Mouse (Mus musculus) left cerebral cortex, adult 18-20 months (tissue): ENCODE data around the gene Mta1. TPM values are rescaled to one million over a fixed set of nuclear protein-coding genes. Genes with fewer than 3 reads are reported as not detected.

Source experiments
- DNase-seq, 2 experiments: peaks; one replicate each; pipeline ENCODE4 v3.0.0; 2021 to 2022; ENCODE audit warnings: low spot score in 2 of 2, mixed read lengths in 1 of 2
- total RNA-seq, 2 experiments: library from RNA; stranded (reverse); gene quantifications; 2 replicates each; pipeline ENCODE4 v1.2.3; 2021

Mta1 gene
- total RNA-seq, 2 experiments from 2014 or later = 71.5 to 71.9 TPM

DNA sequence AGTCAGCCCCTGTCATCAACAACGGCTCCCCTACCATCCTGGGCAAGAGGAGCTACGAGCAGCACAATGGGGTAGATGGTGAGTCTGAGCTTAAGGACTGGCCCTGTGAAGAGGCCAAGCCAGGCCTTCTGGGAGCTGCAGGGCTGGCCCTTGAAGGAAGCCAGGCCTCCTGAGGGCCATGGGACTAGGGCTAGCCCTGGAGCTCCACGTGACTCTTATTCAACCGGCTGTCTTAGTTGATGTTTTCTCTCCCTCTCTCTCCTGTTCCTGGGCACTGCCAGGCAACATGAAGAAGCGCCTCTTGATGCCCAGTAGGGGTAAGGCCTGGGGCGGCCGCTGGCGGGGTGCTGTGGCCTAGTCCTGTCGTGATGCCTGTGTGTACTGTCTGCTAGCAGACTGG lies 35.2 kb downstream of the Mta1 start:
- no peak for DNase-seq

DNA sequence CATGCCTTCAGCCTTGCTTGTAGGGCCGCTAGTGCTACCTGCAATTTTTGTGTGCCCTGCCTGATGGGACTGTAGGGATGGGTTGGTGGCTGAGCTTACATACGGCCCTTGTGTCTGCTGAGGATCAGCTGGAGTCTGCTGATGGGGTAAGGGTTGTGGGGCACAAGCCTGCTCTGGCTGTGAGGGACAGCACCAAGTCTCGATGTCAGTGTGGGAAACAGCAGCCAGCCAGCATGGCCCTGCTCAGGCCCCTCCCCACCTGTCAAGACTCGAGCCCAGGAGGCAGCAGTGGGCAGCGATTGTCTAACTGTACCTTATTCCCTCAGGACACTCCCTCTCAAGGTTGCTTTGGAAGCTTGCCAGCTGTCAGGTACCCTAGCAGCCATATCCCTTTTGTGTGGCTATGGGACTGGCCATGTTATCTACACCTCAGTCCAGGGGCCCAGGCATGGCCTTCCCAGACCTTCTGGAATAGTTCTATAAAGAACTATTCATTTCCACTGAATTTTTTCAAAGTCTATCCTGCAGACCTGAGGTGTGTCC lies 35.9 kb downstream of the Mta1 start:
- no peak for DNase-seq

DNA sequence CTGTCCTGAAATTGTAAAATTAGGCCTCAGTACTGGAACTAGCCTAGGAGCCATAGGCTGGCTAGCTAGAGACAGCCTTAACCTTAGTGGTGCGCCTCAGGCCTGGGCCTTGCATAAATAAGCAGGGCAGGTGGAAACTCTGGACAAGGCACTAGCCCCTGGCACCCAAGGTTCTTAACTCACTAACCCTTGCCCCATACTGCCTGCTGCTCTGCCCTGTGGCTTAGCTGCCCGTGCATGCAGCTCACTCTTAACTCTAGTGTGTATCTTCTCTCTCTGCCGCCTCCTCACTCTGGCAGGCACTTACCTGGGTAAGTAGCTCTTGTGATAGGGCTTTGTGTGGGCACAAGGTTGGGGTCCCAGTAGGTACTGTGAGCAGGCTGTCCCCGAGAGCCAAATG lies 36.4 kb downstream of the Mta1 start:
- DNase-seq = no peak

DNA sequence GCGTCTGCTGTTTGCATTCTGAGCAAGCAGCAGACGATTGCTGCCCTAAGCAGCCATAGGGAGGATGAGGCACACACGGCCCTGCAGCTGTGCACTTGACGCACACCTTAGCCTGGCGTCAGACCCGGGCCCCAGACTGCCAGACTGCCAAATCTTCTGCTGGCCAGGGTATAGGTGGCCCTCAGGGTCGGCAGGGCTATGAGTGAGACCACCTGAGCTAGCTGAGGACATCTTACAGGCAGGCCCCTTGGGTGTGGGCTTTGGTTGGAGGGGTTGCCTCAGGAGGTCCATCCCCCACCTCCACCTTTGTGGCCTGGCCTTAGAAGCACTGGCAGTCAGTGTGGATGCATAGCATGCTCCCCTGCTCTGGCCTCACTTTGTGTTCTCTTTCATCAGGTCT lies 37.3 kb downstream of the Mta1 start:
- no peak for DNase-seq

DNA sequence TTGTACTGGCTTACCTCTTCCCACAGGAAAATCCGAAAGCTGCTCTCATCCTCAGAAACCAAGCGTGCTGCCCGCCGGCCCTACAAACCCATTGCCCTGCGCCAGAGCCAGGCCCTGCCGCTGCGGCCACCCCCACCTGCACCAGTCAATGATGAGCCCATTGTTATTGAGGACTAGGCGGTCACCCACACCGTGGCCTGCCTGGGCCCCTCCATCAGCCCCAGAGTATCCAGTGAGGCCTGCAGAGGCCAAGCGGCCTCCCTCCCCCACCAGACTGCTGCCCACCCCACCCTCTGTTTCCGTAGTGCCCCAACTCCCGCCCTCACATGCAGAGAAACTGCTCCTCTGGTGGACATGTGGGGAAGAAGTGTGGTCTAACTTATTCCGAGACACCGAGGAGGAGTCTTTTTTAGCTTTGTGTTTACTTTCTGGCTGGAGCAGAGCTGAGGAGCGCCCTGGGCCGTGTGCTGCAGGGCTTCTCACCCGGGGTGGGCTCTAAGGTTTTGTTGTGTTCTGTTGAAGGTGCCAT lies 38.5 kb downstream of the Mta1 start:
- DNase-seq = no peak

DNA sequence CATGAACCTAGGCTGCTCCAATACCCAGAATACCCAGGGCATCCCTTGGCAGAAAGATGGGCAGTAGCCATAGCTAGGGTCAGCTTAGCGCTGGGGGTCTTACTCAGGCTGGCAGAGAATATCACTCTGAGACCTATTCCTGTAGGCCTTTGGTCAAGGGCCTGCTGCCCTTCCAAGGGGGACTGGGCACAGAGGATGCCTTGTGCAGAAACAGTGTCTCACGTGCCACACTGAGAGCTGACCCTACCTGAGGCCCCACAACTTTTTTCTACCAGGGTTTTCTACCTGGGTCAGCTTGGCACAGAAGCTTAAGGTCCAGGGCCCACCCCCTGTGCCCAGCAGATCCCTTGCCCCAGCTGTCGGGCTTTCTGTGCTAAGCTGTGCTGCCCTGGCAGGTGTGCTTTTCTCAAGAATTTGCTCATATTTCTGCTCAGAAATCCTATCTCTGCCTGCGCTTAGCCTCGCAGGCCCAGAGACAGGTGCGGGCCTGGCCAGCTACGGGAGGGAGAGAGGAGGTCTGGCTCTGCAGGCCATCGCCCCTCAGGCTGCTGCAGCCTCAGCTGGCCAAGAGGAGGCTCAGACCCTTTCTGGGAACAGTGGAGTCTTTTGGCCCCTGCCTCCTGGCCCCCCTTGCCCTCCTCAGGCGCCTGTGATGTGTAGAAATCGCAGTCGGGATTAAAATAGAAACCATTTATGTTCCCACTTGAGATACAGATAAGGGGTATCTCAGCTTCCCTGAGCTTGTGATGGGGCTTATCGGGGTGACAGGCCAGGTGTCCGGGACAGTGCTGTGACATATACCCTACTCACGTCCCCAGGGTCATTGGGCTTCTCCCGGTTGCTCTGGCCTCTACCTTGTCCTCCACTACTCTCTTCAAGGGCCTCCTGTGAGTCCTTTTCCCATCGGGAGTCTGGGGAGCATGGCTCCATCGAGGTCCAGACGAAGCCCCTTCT lies 39.5 kb downstream of the Mta1 start:
- no peak for DNase-seq

DNA sequence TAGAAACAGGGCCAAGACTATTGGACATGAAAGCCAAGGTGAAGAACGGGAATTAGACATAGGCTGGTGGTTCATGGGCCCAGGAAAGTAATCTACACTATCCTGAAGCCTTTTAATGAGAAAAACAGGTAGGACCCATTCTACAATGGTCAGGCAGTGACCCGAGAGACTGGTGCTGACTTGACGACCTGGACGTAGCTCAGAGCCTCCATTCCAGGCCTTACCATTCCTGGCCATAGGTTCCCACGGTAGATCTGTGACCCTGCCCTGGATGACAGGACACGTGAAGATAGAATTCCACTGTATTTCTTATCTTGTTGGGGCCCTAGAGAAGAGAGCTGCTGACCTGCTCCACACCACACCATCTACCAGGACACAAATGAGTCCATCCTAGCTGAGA lies 40.2 kb downstream of the Mta1 start:
- no peak for DNase-seq

DNA sequence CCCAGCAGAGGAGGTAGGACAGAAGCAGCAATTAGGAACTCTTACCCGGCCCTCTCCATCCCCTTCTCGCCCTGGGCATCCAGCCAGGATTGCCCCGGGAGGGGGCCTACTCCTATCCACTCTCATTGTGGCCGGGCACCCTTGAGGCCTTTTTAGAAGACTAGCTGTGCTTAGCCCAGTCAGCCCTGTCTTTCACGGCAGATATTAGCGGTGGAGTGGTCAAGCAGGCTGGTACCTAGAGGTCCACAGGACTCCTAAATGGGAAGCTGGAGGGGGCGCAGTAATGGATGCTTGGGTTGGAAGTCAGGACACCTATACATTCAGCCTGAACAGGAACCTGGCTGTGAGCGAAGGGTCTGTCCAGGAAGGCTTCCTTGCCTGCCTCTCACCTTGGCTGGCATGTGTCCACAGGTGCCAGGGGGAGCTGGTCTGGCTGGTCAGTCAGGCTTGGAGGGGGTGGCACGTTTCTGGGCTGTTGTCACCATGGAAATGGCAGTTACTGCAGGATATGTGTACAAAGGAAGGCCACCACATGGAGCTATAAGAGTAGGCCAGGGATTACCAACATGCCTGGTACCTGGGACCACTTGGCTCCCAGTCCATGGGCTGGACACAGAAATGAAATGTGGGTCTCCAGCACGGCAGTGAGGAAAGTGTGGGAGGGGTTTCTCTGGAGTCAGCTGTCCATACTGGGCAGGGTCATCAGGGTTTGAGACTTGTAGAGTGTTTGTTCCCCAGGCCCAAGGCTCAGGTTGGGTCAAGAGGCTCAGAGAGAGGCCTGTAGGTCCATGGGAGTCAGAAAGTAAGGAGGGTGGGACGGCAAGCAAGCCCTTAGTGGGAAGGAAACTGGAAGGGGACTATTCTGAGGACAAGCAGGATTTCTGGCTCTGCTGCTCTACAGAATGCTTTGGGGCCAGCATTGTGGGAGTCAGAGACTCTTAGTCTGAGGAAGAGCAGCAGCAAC lies 41.1 kb downstream of the Mta1 start:
- DNase-seq = no peak

DNA sequence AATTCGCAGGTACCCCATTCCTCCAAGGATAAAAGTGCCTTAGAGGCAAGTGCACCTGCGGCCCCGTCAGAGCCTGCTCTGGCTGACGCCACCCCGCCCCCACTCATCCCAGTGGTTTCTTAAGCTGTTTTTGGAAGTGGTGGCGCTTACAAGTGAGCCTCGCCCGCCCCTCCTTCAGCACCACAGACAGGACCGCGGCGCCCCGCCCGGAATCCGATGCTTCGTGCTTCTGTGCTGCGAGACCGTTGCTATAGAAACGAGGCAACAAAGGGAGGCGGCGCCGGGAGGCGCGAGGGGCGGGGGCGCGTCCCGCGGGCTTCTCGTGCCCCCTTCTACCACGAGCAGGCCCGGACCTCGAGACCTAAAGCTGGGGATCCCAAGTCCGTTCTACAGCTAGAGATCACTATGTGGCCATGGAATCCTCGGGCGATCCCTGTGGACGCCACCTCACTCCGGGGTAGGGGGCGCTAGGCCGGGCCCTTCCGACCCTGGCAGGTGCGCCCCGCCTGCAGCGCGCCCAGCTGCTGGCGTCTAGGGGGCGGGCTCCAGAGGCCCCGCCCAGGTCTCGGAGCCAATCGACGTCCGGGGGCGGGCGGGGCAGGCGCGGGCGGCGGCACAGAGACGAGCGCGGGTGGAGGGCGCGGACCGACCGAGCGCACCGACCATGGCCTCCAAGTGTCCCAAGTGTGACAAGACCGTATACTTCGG lies 42.0 kb downstream of the Mta1 start, which contains the start of gene Crip2:
Gene Crip2, plus strand, starts transcription at position 329 of the 708 bp plus-strand sequence.
- peak; percentile 86 to 93 for DNase-seq

DNA sequence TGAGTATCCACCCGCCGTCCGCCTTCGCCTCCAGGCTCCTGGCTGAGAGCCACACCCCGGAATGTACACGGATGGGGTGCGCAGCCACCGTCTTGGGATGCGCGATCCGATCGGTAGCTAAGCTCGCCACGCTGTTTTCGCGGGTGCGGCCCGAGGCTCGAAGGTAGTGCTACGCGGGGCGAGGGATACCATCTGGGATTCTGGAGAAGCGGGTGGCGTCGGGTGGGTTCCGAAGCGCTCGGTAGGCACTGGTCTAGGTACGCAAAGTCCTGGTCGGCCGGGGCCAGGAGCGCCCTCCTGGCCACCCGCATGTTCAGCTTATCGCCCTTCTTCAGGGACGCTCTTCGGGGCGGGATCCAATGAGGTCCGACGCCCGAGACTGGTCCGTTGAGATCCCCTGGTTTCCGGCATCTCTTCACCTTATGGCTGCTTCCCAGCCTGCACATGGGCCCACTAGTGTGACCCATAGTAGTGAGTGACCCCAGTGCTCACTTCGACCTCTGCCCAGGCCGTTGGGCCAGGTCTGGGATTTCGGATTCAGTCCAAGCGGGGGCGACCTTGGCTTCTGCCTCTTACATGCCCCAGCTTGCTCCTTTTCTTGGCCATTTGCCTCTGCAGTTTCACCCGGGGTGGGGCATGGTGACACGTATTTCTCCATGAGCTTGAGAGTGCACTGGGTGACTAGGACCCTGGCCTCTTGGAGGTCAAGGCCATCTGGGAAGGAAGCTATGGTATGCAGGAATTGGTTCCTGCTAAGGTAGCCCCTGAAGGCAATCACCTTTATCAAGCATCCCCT lies 42.7 kb downstream of the Mta1 start:
- DNase-seq = no peak

DNA sequence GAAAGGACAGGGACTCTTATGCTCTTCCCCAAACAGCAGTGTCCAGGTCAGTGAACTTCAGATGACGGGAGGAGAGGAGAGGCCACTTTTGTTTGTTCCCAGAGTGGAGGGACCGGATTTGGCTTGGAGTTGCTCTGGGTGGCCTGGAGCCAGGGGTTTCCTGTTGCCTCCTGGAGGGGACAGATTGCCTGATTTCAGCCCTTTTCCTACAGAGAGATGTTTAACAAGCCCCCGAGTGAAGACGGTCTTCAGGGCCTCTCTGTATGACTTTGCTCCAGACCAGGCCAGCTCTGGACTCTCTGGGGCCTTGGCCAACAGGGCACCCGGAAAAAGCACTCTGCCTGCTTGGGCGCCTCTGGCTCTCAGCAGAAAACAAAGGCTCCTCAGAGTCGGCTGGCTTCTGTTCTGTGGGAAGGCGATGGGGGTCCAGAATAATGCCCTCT lies 43.5 kb downstream of the Mta1 start:
- DNase-seq = peak in 1 of 2 experiments; percentile 48

DNA sequence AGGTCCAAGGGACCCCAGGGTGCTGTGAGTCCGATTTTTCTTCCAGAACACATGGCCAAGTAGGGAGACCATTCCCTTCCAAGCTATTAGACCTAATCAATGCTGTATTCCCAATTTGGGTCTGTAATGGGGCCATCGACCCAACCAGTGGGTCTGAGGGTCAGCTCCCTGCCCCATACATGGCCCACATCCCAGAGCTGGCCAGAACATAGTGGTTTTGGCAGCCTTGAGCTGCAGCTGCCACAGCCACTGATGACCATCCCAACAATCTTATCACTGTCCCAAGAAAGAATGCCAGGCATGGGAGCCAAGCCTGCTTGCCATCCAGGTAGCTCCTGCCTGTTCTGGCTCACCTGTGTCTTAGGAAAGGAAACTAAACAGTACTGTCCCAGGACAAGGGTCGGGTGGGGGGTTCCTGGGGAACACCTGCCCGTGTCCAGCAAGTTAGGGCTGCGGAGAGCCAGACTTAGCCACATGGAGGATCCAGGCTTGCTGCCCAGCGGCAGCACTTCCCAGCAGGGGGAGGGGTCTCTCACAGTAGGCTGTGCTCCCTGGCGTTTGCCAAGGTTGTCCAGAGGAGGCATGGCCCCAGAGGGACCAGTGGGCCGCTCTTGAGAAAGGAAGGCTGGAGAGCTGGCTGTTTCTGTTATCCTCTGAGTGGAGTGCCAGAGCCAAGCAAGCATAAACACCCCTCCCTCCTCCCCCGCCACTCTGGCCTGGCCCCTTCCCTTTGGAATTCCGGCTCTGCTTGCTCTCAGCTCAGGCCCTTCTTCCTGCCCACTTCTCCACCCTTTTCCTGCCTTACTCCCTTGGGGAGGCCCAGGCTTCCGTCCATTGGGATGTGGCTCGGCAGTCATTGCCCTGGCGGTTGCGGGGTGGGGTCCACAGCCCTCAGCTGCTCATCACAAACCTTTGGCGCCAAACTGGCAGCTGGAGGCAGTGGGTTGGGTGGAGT lies 44.2 kb downstream of the Mta1 start:
- peak in 1 of 2 experiments; percentile 42 for DNase-seq

DNA sequence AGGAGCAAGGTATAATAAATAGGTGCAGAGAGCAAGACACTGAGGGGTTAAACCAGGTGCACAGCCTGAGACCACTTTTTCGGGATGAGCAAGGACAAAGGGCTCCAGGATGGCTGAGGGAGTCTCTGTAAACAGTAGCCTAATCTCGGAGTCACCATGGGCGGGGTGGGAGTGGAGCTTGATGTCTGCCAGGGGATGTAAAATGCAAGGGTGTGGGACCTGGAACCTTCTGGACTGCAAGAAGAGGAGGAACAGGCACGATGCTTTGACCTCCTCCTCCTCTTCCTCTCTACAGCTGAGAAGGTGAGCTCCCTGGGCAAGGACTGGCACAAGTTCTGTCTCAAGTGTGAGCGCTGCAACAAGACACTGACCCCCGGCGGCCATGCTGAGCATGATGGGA lies 45.1 kb downstream of the Mta1 start:
- no peak for DNase-seq

DNA sequence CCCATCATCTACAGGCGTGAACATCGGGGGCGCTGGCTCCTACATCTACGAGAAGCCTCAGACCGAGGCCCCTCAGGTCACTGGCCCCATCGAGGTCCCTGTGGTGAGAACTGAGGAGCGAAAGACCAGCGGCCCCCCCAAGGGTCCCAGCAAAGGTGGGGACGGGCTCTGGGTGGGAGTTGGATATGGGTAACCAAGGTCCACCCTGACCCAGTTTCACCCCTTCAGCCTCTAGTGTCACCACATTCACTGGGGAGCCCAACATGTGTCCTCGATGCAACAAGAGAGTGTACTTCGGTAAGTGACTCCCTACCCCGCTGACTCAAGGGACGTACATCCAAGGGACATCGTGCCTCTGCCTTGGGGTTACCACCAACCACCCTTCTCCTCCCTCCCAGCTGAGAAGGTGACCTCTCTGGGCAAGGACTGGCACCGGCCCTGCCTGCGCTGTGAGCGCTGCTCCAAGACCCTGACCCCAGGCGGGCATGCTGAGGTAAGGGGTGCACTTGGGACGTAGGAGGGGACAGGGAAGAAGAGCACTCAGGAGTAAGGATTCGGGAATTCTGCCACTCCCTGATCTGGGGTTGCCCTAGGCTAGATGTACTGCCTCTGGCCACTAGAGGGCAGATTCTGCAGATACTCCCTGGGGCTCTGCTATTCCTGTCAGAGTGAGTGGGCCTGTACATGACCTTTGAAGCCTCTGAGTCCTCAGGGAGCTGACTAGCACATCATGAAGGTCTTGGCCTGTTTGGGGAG lies 46.1 kb downstream of the Mta1 start:
- DNase-seq = peak; percentile 44 to 63

DNA sequence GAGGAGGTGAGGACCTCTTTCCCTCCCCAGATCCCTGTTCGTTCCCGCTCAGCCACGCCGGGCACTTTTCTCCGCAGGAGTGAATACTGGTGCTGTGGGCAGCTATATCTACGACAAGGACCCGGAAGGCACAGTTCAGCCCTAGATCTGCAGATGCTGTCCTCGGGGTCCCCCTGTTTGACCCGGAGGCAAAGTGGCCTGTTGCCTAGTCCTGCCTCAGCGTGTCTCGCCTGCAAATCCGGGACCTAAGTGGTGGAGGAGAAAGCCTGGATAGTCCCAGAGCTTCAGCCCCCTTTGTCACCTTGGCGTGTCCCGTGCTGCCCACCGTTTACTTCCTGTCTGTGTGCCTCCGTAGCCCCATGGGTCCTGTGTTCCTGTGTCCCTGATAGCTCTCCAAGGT lies 46.8 kb downstream of the Mta1 start:
- DNase-seq = no peak

DNA sequence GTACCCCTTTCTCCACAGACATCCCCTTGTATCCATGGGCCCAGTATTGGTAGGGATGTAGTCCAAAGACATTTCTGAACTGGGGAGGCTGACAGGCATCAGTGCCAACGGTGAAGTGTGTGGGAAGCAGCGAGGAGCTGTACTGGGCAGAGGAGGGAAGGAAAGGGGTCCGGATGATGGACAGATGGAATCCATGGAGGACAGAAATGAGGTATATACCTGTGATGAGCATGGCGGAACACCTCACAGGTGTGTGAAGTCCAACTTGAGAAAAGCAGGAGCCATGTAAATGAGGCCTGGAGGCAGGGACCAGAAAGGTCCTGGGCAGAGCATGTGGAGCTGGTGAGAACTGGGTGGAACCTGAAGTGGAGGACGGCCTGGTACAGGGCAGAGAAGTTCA lies 47.5 kb downstream of the Mta1 start:
- DNase-seq = no peak

DNA sequence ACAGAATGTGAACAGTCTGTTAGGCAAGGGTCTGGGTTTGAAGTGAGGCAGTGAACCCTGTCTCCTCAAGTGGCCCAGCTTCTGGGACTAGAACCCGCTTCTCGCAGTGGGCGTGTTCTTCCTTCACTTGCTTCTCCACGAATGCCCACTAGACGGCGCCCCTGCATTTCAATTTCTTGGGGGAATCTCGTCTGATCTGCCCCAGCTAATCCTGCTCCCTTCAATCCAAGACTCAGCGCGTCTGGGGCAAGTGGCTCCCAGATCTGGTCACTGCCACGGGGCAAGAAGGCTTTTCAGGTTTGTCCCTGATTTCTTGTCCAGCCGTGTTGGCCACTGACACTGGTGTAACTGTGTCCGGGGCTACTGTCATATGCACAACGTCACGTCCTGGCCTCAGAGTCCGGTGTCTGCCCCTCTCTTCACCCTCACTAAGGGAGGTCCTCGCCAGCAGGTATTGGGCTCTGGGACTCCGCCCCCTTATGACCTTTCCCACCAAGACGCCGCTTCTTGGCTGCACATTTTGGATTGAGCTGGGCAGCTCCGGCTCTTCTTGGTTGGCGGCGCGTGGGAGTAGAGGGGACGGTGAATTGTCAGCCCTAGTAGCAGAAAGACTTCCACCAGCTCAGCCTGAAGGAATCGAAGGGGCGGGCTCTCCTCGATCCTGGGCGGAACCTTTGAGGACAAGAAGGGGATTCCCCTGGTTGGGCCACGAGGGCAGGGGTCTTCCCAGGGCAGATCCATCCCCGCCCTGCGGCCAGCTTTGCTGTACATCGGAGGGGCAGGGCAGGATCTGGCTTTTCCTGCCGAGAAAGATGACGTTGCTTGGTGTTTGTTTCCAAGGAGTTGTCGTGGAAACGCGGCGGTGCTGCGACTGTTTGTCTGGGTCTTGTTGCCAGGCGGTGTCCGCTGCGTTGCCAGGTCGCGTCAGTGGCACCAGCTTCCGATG lies 48.3 kb downstream of the Mta1 start, which contains the start of gene Crip1:
Gene Crip1, plus strand, starts transcription at position 205 of the 946 bp plus-strand sequence.
- DNase-seq = peak; percentile 83 to 90
